Comparison of ENCODE assay signal across 8 mouse cellular contexts in the genomic region with DNA sequence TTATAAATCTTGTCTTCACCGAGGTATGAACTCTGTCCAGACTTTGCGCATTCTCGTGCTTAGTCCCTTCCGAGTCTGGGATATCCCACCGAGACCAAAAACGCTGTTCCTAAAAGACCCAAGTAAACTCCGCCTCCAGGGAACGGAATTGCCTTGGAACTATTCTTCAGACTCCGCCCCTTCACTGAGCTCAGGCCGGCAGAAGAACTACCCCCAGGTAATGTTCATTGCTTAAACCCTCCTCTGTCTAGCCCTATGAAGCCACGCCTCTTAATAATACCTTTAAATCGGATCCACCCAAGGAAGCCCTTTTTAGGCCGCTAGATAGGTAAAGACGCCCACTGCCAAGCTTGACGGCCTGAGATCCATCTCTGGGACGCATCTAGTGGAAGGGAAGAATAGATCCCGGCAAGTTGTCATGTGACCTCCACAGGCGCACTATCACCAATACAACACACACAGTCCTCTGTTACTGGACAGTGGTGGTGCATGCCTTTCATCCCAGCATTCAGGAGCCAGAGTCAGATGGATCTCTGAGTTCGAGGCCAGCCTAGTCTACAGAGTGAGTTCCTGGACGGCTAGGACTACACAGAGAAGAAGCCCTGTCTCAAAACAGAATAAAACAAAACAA. TPM values are rescaled to one million over a fixed set of nuclear protein-coding genes. Genes with fewer than 3 reads are reported as not detected.
DNase-seq lines count a peak whose midpoint lies in the region; ATAC-seq and TF ChIP-seq lines count a peak whose summit lies in the region.

No protein-coding gene starts in this region.

- no peaks in the 10 kb centered on the region for H3K9me3 ChIP-seq in heart, embryonic 14.5 days (ENCODE audit: control insufficient read depth, low read length)
- H3K9me3 ChIP-seq in liver, embryonic 12.5 days (replicated peaks) = no peaks in the 10 kb centered on the region

- peak overlapping the region; percentile 89 for H3K4me2 ChIP-seq in heart, embryonic 14.5 days (ENCODE audit: low read length)
- peak overlapping the region; percentile 92 for H3K4me2 ChIP-seq in liver, embryonic 12.5 days

- peak; percentile 41 for DNase-seq in cerebellum, adult 9-10 months
- DNase-seq in cerebellum, adult 18-20 months = no peak
- DNase-seq in ZHBTc4 (ENCODE audit: low read depth, low spot score) = peak; percentile 90
- no peak for DNase-seq in layer of hippocampus, adult 11-12 months (ENCODE audit: low spot score)
- no peak for DNase-seq in urinary bladder, postnatal 10 days (ENCODE audit: low spot score)

- ATAC-seq in heart, embryonic 14.5 days (ENCODE audit: insufficient number of reproducible peaks, insufficient read depth, low FRiP score, low read depth) = no peak
- peak; percentile 29; the same call in 1 of the 2 replicates for ATAC-seq in liver, embryonic 12.5 days

- no peak for TF ChIP-seq CTCF in olfactory bulb, adult 2 months (IDR thresholded peaks at IDR 0.05; ENCODE audit: insufficient read depth, low read depth, low read length)

- H3K27me3 ChIP-seq in heart, embryonic 14.5 days (ENCODE audit: control insufficient read depth, insufficient read depth, low read length) = peaks cover 12% of the 10 kb centered on the region
- H3K27me3 ChIP-seq in liver, embryonic 12.5 days (replicated peaks) = peaks cover 74% of the 10 kb centered on the region

- WGBS in heart, embryonic 14.5 days = 1% methylated on average over 20 of the region's 20 CpGs
- 6% methylated on average over 20 of the region's 20 CpGs for WGBS in liver, embryonic 12.5 days (ENCODE audit: insufficient replicate concordance)
- 4% methylated on average over 20 of the region's 20 CpGs for WGBS in olfactory bulb, adult 2 months

- TF ChIP-seq POLR2A in olfactory bulb, adult 2 months (IDR thresholded peaks at IDR 0.05; ENCODE audit: insufficient read depth, low read depth, low read length) = no peak

- peaks cover 21 to 29% of the 10 kb centered on the region in 2 experiments for H3K4me1 ChIP-seq in heart, embryonic 14.5 days (ENCODE audit: control insufficient read depth in 2 of 2, insufficient read depth in 2 of 2, low read length in 2 of 2)
- H3K4me1 ChIP-seq in liver, embryonic 12.5 days = peaks cover 56% of the 10 kb centered on the region
- H3K4me1 ChIP-seq in olfactory bulb, adult 2 months (ENCODE audit: control insufficient read depth, insufficient read depth, low read length) = peaks cover 32% of the 10 kb centered on the region

- peak overlapping the region; percentile 36 to 49 for H3K4me3 ChIP-seq in heart, embryonic 14.5 days (ENCODE audit: control insufficient read depth in 1 of 2, insufficient read depth in 1 of 2, low read depth in 1 of 2, low read length in 2 of 2)
- H3K4me3 ChIP-seq in liver, embryonic 12.5 days = peak overlapping the region; percentile 57
- H3K4me3 ChIP-seq in olfactory bulb, adult 2 months (ENCODE audit: insufficient read depth, low read depth, low read length) = peak overlapping the region; percentile 49

- H3K36me3 ChIP-seq in heart, embryonic 14.5 days (ENCODE audit: control insufficient read depth, insufficient read depth, low read length) = no peaks in the 10 kb centered on the region
- no peaks in the 10 kb centered on the region for H3K36me3 ChIP-seq in liver, embryonic 12.5 days

- peak overlapping the region; percentile 64; the same call in 1 of the 2 replicates for H3K9ac ChIP-seq in heart, embryonic 14.5 days (ENCODE audit: low read length)
- H3K9ac ChIP-seq in liver, embryonic 12.5 days = peak overlapping the region; percentile 54

- peak overlapping the region; percentile 33 to 47; a peak in 2 of 4 replicates for H3K27ac ChIP-seq in heart, embryonic 14.5 days (replicated peaks in 1 of 2; ENCODE audit: control insufficient read depth in 1 of 2, insufficient read depth in 1 of 2, low read depth in 2 of 2, low read length in 2 of 2)
- H3K27ac ChIP-seq in liver, embryonic 12.5 days = peak overlapping the region; percentile 64
- no peak overlapping the region for H3K27ac ChIP-seq in olfactory bulb, adult 2 months (ENCODE audit: insufficient read depth, low read depth, low read length)

RNA-seq across cellular contexts. Expression of a gene that starts 4.6 kb away (rescaled TPM):
- polyA plus RNA-seq in heart, embryonic 14.5 days (2014; fragmentation: Nextera tagmentation; extraction: Ambion mirVana) = 15.3 and 16.8 TPM in 2 replicates
- polyA plus RNA-seq in liver, embryonic 12.5 days (2016; fragmentation: Nextera tagmentation; extraction: Ambion mirVana) = 7.7 and 9.5 TPM in 2 replicates
- polyA plus RNA-seq in olfactory bulb, adult 2 months (2012; ENCODE audit: insufficient read depth, insufficient read length, low replicate concordance, missing spikeins) = not detected in 2 replicates

RNA-seq across cellular contexts. Expression of a gene that starts 12.8 kb away (rescaled TPM):
- 3.7 and 3.9 TPM in 2 replicates for polyA plus RNA-seq in heart, embryonic 14.5 days (2014; fragmentation: Nextera tagmentation; extraction: Ambion mirVana)
- polyA plus RNA-seq in liver, embryonic 12.5 days (2016; fragmentation: Nextera tagmentation; extraction: Ambion mirVana) = 1.0 and 1.5 TPM in 2 replicates
- polyA plus RNA-seq in olfactory bulb, adult 2 months (2012; ENCODE audit: insufficient read depth, insufficient read length, low replicate concordance, missing spikeins) = not detected in 2 replicates

RNA-seq across cellular contexts. Expression of a gene that starts 15.8 kb away (rescaled TPM):
- 112 and 122 TPM in 2 replicates for polyA plus RNA-seq in heart, embryonic 14.5 days (2014; fragmentation: Nextera tagmentation; extraction: Ambion mirVana)
- polyA plus RNA-seq in liver, embryonic 12.5 days (2016; fragmentation: Nextera tagmentation; extraction: Ambion mirVana) = 51.7 and 53.9 TPM in 2 replicates
- not detected in 2 replicates for polyA plus RNA-seq in olfactory bulb, adult 2 months (2012; ENCODE audit: insufficient read depth, insufficient read length, low replicate concordance, missing spikeins)

RNA-seq across cellular contexts. Expression of a gene that starts 22.2 kb away (rescaled TPM):
- 1.9 and 2.7 TPM in 2 replicates for polyA plus RNA-seq in heart, embryonic 14.5 days (2014; fragmentation: Nextera tagmentation; extraction: Ambion mirVana)
- 0.50 and 0.92 TPM in 2 replicates for polyA plus RNA-seq in liver, embryonic 12.5 days (2016; fragmentation: Nextera tagmentation; extraction: Ambion mirVana)
- polyA plus RNA-seq in olfactory bulb, adult 2 months (2012; ENCODE audit: insufficient read depth, insufficient read length, low replicate concordance, missing spikeins) = not detected in 2 replicates

RNA-seq across cellular contexts. Expression of a gene that starts 25.8 kb away (rescaled TPM):
- polyA plus RNA-seq in heart, embryonic 14.5 days (2014; fragmentation: Nextera tagmentation; extraction: Ambion mirVana) = 4.4 and 5.4 TPM in 2 replicates
- 3.5 and 3.8 TPM in 2 replicates for polyA plus RNA-seq in liver, embryonic 12.5 days (2016; fragmentation: Nextera tagmentation; extraction: Ambion mirVana)
- polyA plus RNA-seq in olfactory bulb, adult 2 months (2012; ENCODE audit: insufficient read depth, insufficient read length, low replicate concordance, missing spikeins) = not detected in 2 replicates

Comparison
In these comparisons a context has a peak if more than half of its experiments do, and no peak if none do; other contexts are left out.
1. DNase-seq: peak in cerebellum, adult 9-10 months (single experiment) and ZHBTc4 (single experiment); none in cerebellum, adult 18-20 months (0 of 2), layer of hippocampus, adult 11-12 months (single experiment) and urinary bladder, postnatal 10 days (single experiment).
2. RNA of a gene that starts 15.8 kb away (polyA plus RNA-seq): 112 to 122 TPM in heart, embryonic 14.5 days and 51.7 to 53.9 TPM in liver, embryonic 12.5 days; not detected in olfactory bulb, adult 2 months; every median in the first group is over 10 times any median in the second.
3. Peak in every context shown above with its lines, with median percentiles within 50 percentile points of each other: H3K4me3 ChIP-seq.